Comparison of ENCODE assay signal across 17 mouse cellular contexts in genomic region chr4:149956048-149956447, GRCm38 (mm10). TPM values are rescaled to one million over a fixed set of nuclear protein-coding genes. Genes with fewer than 3 reads are reported as not detected.
DNase-seq lines count a peak whose midpoint lies in the region; ATAC-seq and TF ChIP-seq lines count a peak whose summit lies in the region.
"Had no signal": no experiment of that assay in that cellular context is flagged by ENCODE, and none has a peak within 500 bp of the region (broad histone marks: within the 10 kb centered on the region; RNA-seq: fewer than 3 reads in every experiment).

No protein-coding gene starts in this region.

- peak overlapping the region; percentile 97 for H3K4me2 ChIP-seq in heart, embryonic 15.5 days
- no peak overlapping the region for H3K4me2 ChIP-seq in midbrain, embryonic 11.5 days
- H3K4me2 ChIP-seq in midbrain, postnatal 0 days (ENCODE audit: low read depth, low read length, poor library complexity, severe bottlenecking): no peak overlapping the region

- H3K36me3 ChIP-seq in heart, embryonic 15.5 days: no peaks in the 10 kb centered on the region
- H3K36me3 ChIP-seq in midbrain, embryonic 11.5 days (ENCODE audit: control insufficient read depth, insufficient read depth, low read length): no peaks in the 10 kb centered on the region
- no peaks in the 10 kb centered on the region for H3K36me3 ChIP-seq in midbrain, postnatal 0 days (ENCODE audit: insufficient read depth, low read length)
- H3K36me3 ChIP-seq: embryonic facial prominence, embryonic 15.5 days; G1E; hindbrain, embryonic 12.5 days; liver, embryonic 13.5 days had no signal

- 28% methylated on average over 13 of the region's 13 CpGs for WGBS in heart, embryonic 15.5 days
- 46% methylated on average over 13 of the region's 13 CpGs for WGBS in midbrain, embryonic 11.5 days
- WGBS in midbrain, postnatal 0 days: 44% methylated on average over 13 of the region's 13 CpGs

- no peak for TF ChIP-seq CTCF in midbrain, postnatal 0 days (IDR thresholded peaks at IDR 0.05)

- no peak overlapping the region for H3K9ac ChIP-seq in heart, embryonic 15.5 days
- no peak overlapping the region for H3K9ac ChIP-seq in midbrain, embryonic 11.5 days (ENCODE audit: low read length)
- H3K9ac ChIP-seq in midbrain, postnatal 0 days (replicated peaks; ENCODE audit: low read length, poor library complexity, severe bottlenecking): no peak overlapping the region
- H3K9ac ChIP-seq: hindbrain, embryonic 12.5 days; liver, embryonic 13.5 days had no signal

- peak; percentile 66 for DNase-seq in adrenal gland, postnatal 14 days
- DNase-seq in adrenal gland, adult 8-10 months: no peak
- no peak for DNase-seq in heart, adult 8-10 months (ENCODE audit: low spot score)
- DNase-seq in midbrain, embryonic 11.5 days (ENCODE audit: low spot score, missing footprints): peak; percentile 87
- DNase-seq in midbrain, postnatal 0 days (ENCODE audit: low spot score): no peak
- DNase-seq in right cerebral cortex, adult 2 months (ENCODE audit: low spot score in 2 of 2): no peak
- DNase-seq in ovary, postnatal 10 days (ENCODE audit: low spot score): no peak
- DNase-seq: cerebellum, adult 18-20 months; gastrocnemius, postnatal 10 days; kidney, adult 9 months; liver, embryonic 13.5 days had no signal

- H3K9me3 ChIP-seq in heart, embryonic 15.5 days (replicated peaks): no peaks in the 10 kb centered on the region
- H3K9me3 ChIP-seq in midbrain, embryonic 11.5 days (ENCODE audit: control insufficient read depth, low read length): no peaks in the 10 kb centered on the region
- H3K9me3 ChIP-seq in midbrain, postnatal 0 days (ENCODE audit: low read length): no peaks in the 10 kb centered on the region
- H3K9me3 ChIP-seq: embryonic facial prominence, embryonic 15.5 days; G1E; hindbrain, embryonic 12.5 days; liver, embryonic 13.5 days had no signal

- H3K27me3 ChIP-seq in heart, embryonic 15.5 days: peaks cover 20% of the 10 kb centered on the region
- H3K27me3 ChIP-seq in midbrain, embryonic 11.5 days (ENCODE audit: control insufficient read depth, insufficient read depth, low read length): peaks cover 46% of the 10 kb centered on the region
- peaks cover 25% of the 10 kb centered on the region for H3K27me3 ChIP-seq in midbrain, postnatal 0 days (ENCODE audit: insufficient read depth, low read length)

- peak overlapping the region; percentile 72; the same call in 1 of the 2 replicates for H3K4me3 ChIP-seq in heart, embryonic 15.5 days
- no peak overlapping the region for H3K4me3 ChIP-seq in midbrain, embryonic 11.5 days (ENCODE audit: low read depth, low read length)
- H3K4me3 ChIP-seq in midbrain, postnatal 0 days (ENCODE audit: low read depth, low read length): no peak overlapping the region

- H3K4me1 ChIP-seq in heart, embryonic 15.5 days (replicated peaks): peaks cover 30% of the 10 kb centered on the region
- peaks cover 7% of the 10 kb centered on the region; the same call in 1 of the 2 replicates for H3K4me1 ChIP-seq in midbrain, embryonic 11.5 days (ENCODE audit: control insufficient read depth, insufficient read depth, low read length)
- H3K4me1 ChIP-seq in midbrain, postnatal 0 days (ENCODE audit: insufficient read depth, low read length): no peaks in the 10 kb centered on the region

- H3K27ac ChIP-seq in heart, embryonic 15.5 days: no peak overlapping the region
- no peak overlapping the region for H3K27ac ChIP-seq in midbrain, embryonic 11.5 days (ENCODE audit: low read depth, low read length)
- H3K27ac ChIP-seq in midbrain, postnatal 0 days (ENCODE audit: low read depth, low read length): no peak overlapping the region
- H3K27ac ChIP-seq: hindbrain, embryonic 12.5 days; liver, embryonic 13.5 days had no signal

- ATAC-seq in heart, embryonic 15.5 days (replicated peaks; ENCODE audit: insufficient number of reproducible peaks, insufficient read depth, low FRiP score, low read depth): no peak
- ATAC-seq in midbrain, embryonic 11.5 days (ENCODE audit: low FRiP score): no peak
- ATAC-seq in midbrain, postnatal 0 days (ENCODE audit: low FRiP score): no peak
- ATAC-seq: midbrain, embryonic 16.5 days had no signal

RNA-seq across cellular contexts. Expression of gene Spsb1, which starts 1.2 kb away (rescaled TPM):
- 24.7 and 29.6 TPM in 2 replicates for total RNA-seq in adrenal gland, postnatal 14 days (2021)
- 10 to 100 TPM; 17.0 to 29.8 (median 23.9) TPM for total RNA-seq in adrenal gland, adult 8-10 months (2022)
- polyA plus RNA-seq in heart, embryonic 15.5 days (2015; fragmentation: Nextera tagmentation; extraction: Ambion mirVana): 10.2 and 12.5 TPM in 2 replicates
- total RNA-seq in heart, adult 8-10 months (2022): 10 to 100 TPM; 24.7 to 43.0 (median 31.0) TPM
- polyA plus RNA-seq in midbrain, embryonic 11.5 days (2014; fragmentation: Nextera tagmentation; extraction: Ambion mirVana): 6.3 and 7.5 TPM in 2 replicates
- 6.2 and 13.6 TPM in 2 replicates for total RNA-seq in midbrain, postnatal 0 days (2014; rRNA removed)
- polyA plus RNA-seq in midbrain, postnatal 0 days (2015; fragmentation: Nextera tagmentation; extraction: Ambion mirVana): 4.4 and 4.7 TPM in 2 replicates
- total RNA-seq: common myeloid progenitor, adult 5-6 weeks; G1E had no signal

RNA-seq across cellular contexts. Expression of gene H6pd, which starts 52.8 kb away (rescaled TPM):
- total RNA-seq in adrenal gland, postnatal 14 days (2021): 115 and 132 TPM in 2 replicates
- total RNA-seq in adrenal gland, adult 8-10 months (2022): 100 to 1,000 TPM; 122 to 173 (median 155) TPM
- polyA plus RNA-seq in heart, embryonic 15.5 days (2015; fragmentation: Nextera tagmentation; extraction: Ambion mirVana): 10.2 and 16.0 TPM in 2 replicates
- 10 to 100 TPM; 37.5 to 44.8 (median 41.2) TPM for total RNA-seq in heart, adult 8-10 months (2022)
- polyA plus RNA-seq in midbrain, embryonic 11.5 days (2014; fragmentation: Nextera tagmentation; extraction: Ambion mirVana): 1.7 and 2.4 TPM in 2 replicates
- total RNA-seq in midbrain, postnatal 0 days (2014; rRNA removed): 12.6 and 13.6 TPM in 2 replicates
- polyA plus RNA-seq in midbrain, postnatal 0 days (2015; fragmentation: Nextera tagmentation; extraction: Ambion mirVana): 3.2 and 3.7 TPM in 2 replicates

Comparison
In these comparisons a context has a peak if more than half of its experiments do, and no peak if none do; other contexts are left out.
1. DNase-seq: peak in adrenal gland, postnatal 14 days (single experiment) and midbrain, embryonic 11.5 days (single experiment); none in adrenal gland, adult 8-10 months (single experiment), heart, adult 8-10 months (single experiment), midbrain, postnatal 0 days (single experiment), right cerebral cortex, adult 2 months (0 of 2) and ovary, postnatal 10 days (single experiment).